Mouse (Mus musculus): ENCODE results near the gene Cd200r3.

DNA sequence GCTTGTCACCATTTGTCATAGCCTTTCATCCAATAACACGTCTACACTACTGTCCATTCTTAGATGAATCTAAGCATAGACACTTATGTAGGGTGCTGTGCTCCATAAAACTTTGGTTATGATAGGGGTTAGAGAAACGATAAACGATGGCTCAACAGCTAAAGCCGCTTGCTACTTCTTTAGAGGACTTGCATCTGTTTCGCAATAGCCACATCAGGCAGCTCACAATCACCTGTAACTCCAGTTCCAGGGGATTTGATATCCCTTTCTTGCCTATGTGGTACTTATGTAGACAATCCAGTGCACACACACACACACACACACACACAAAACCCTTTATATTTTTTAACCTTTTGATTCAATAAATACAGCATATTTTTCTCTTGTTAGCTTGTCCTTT lies 85.6 kb downstream of the Cd200r3 start:
- TF ChIP-seq CTCF (IDR thresholded peaks at IDR 0.05; ENCODE audit: borderline replicate concordance, insufficient read depth, low read depth, low read length) (no peak), POLR2A (IDR thresholded peaks at IDR 0.05; ENCODE audit: borderline replicate concordance, insufficient read depth, low read length) (no peak)
